Mouse (Mus musculus): ENCODE data around the gene Gipc3. TPM values are rescaled to one million over a fixed set of nuclear protein-coding genes. Genes with fewer than 3 reads are reported as not detected.

The Gipc3 gene
- polyA plus RNA-seq, 1 experiment: 1.2 TPM

- peak overlapping the region; percentile 92 for H3K4me3 ChIP-seq (ENCODE audit: low read depth, low read length)
- no peak overlapping the region for H3K27ac ChIP-seq (ENCODE audit: insufficient read depth, low read depth, low read length)
- WGBS: 42% methylated on average over 8 of the region's 8 CpGs
- H3K36me3 ChIP-seq (ENCODE audit: control insufficient read depth, insufficient read depth, low read length): no peaks in the 10 kb centered on the region
- H3K27me3 ChIP-seq (ENCODE audit: control insufficient read depth, insufficient read depth, low read length): no peaks in the 10 kb centered on the region
- peaks cover 43% of the 10 kb centered on the region for H3K4me1 ChIP-seq (ENCODE audit: control insufficient read depth, insufficient read depth, insufficient read length, low read length)
- TF ChIP-seq POLR2A (IDR thresholded peaks at IDR 0.05; ENCODE audit: low read depth, low read length) (no peak), CTCF (IDR thresholded peaks at IDR 0.05; ENCODE audit: extremely low read depth, insufficient read length, insufficient replicate concordance, low read depth, low read length) (no peak)
Observed at GRCm38 (mm10) chr10:81294442-81294841, 48.6 kb downstream of the Gipc3 start.

- TF ChIP-seq CTCF (IDR thresholded peaks at IDR 0.05; ENCODE audit: extremely low read depth, insufficient read length, insufficient replicate concordance, low read depth, low read length) (no peak), POLR2A (IDR thresholded peaks at IDR 0.05; ENCODE audit: low read depth, low read length) (no peak)
- WGBS: 1% methylated on average over 25 of the region's 25 CpGs
- 0 out of 2 replicates have a peak, but pooled peaks cover 2% of the 10 kb centered on the region for H3K36me3 ChIP-seq (ENCODE audit: control insufficient read depth, insufficient read depth, low read length)
- H3K4me1 ChIP-seq (ENCODE audit: control insufficient read depth, insufficient read depth, insufficient read length, low read length): peaks cover 41% of the 10 kb centered on the region
- no peaks in the 10 kb centered on the region for H3K27me3 ChIP-seq (ENCODE audit: control insufficient read depth, insufficient read depth, low read length)
- H3K27ac ChIP-seq (ENCODE audit: insufficient read depth, low read depth, low read length): peak overlapping the region; percentile 74; the same call in 1 of the 2 replicates
- peak overlapping the region; percentile 92 for H3K4me3 ChIP-seq (ENCODE audit: low read depth, low read length)
Observed at GRCm38 (mm10) chr10:81293334-81294030, 49.6 kb downstream of the Gipc3 start.

- peaks cover 38% of the 10 kb centered on the region for H3K4me1 ChIP-seq (ENCODE audit: control insufficient read depth, insufficient read depth, insufficient read length, low read length)
- H3K36me3 ChIP-seq (ENCODE audit: control insufficient read depth, insufficient read depth, low read length): 0 out of 2 replicates have a peak, but pooled peaks cover 2% of the 10 kb centered on the region
- WGBS: under 1% methylated on average over 80 of the region's 80 CpGs
- peak within 1 kb of the TSS; percentile 98 for H3K27ac ChIP-seq (ENCODE audit: insufficient read depth, low read depth, low read length)
- H3K27me3 ChIP-seq (ENCODE audit: control insufficient read depth, insufficient read depth, low read length): no peaks in the 10 kb centered on the region
- peak within 1 kb of the TSS; percentile 92 for H3K4me3 ChIP-seq (ENCODE audit: low read depth, low read length)
- peak; percentile 78; the same call in 1 of the 2 replicates for TF ChIP-seq POLR2A (IDR thresholded peaks at IDR 0.05; ENCODE audit: low read depth, low read length)
- peak; percentile 84 for TF ChIP-seq CTCF (IDR thresholded peaks at IDR 0.05; ENCODE audit: extremely low read depth, insufficient read length, insufficient replicate concordance, low read depth, low read length)
Observed at GRCm38 (mm10) chr10:81292554-81293333, 50.3 kb downstream of the Gipc3 start, which contains the start of gene Pip5k1c. Gene Pip5k1c, plus strand, starts transcription at chr10:81292963.

- H3K36me3 ChIP-seq (ENCODE audit: control insufficient read depth, insufficient read depth, low read length): peaks cover 2% of the 10 kb centered on the region; the same call in 1 of the 2 replicates
- peak within 1 kb of the TSS; percentile 74 for H3K4me3 ChIP-seq (ENCODE audit: low read depth, low read length)
- TF ChIP-seq CTCF (IDR thresholded peaks at IDR 0.05; ENCODE audit: extremely low read depth, insufficient read length, insufficient replicate concordance, low read depth, low read length) (no peak), POLR2A (IDR thresholded peaks at IDR 0.05; ENCODE audit: low read depth, low read length) (no peak)
- WGBS: 27% methylated on average over 9 of the region's 9 CpGs
- peak within 1 kb of the TSS; percentile 98 for H3K27ac ChIP-seq (ENCODE audit: insufficient read depth, low read depth, low read length)
- peaks cover 38% of the 10 kb centered on the region for H3K4me1 ChIP-seq (ENCODE audit: control insufficient read depth, insufficient read depth, insufficient read length, low read length)
- H3K27me3 ChIP-seq (ENCODE audit: control insufficient read depth, insufficient read depth, low read length): no peaks in the 10 kb centered on the region
Observed at GRCm38 (mm10) chr10:81291511-81292104, 51.5 kb downstream of the Gipc3 start, which contains the start of gene Tjp3. Gene Tjp3, minus strand, starts transcription at chr10:81291581.

- 12% methylated on average over 24 of the region's 24 CpGs for WGBS
- peak overlapping the region; percentile 74 for H3K4me3 ChIP-seq (ENCODE audit: low read depth, low read length)
- H3K4me1 ChIP-seq (ENCODE audit: control insufficient read depth, insufficient read depth, insufficient read length, low read length): peaks cover 34% of the 10 kb centered on the region
Observed at GRCm38 (mm10) chr10:81290698-81291460, 52.2 kb downstream of the Gipc3 start.

GRCm38 (mm10) chr10:81289811-81290210 is 53.3 kb downstream of the Gipc3 start:
- Histone ChIP-seq H3K36me3 (ENCODE audit: control insufficient read depth, insufficient read depth, low read length) (peaks cover 2% of the 10 kb centered on the region; the same call in 1 of the 2 replicates), H3K27ac (ENCODE audit: insufficient read depth, low read depth, low read length) (peak overlapping the region; percentile 98), H3K27me3 (ENCODE audit: control insufficient read depth, insufficient read depth, low read length) (no peaks in the 10 kb centered on the region), H3K4me3 (ENCODE audit: low read depth, low read length) (peak overlapping the region; percentile 74), H3K4me1 (ENCODE audit: control insufficient read depth, insufficient read depth, insufficient read length, low read length) (peaks cover 39% of the 10 kb centered on the region)
- 22% methylated on average over 14 of the region's 14 CpGs for WGBS
- TF ChIP-seq POLR2A (IDR thresholded peaks at IDR 0.05; ENCODE audit: low read depth, low read length) (no peak; the same call in 1 of the 2 replicates), CTCF (IDR thresholded peaks at IDR 0.05; ENCODE audit: extremely low read depth, insufficient read length, insufficient replicate concordance, low read depth, low read length) (no peak)

More at GRCm38 (mm10) chr10:81290698-81291460, 52.2 kb downstream of the Gipc3 start:
- Histone ChIP-seq H3K27ac (ENCODE audit: insufficient read depth, low read depth, low read length) (peak overlapping the region; percentile 98), H3K27me3 (ENCODE audit: control insufficient read depth, insufficient read depth, low read length) (no peaks in the 10 kb centered on the region), H3K36me3 (ENCODE audit: control insufficient read depth, insufficient read depth, low read length) (peaks cover 2% of the 10 kb centered on the region; the same call in 1 of the 2 replicates)
- TF ChIP-seq POLR2A (IDR thresholded peaks at IDR 0.05; ENCODE audit: low read depth, low read length): peak; percentile 56; the same call in 1 of the 2 replicates
- TF ChIP-seq CTCF (IDR thresholded peaks at IDR 0.05; ENCODE audit: extremely low read depth, insufficient read length, insufficient replicate concordance, low read depth, low read length): no peak
